Mouse (Mus musculus) spleen, adult 2 months (tissue): ENCODE measurements around the gene Rad9a.
A peak's percentile ranks its signal among the peaks of the same experiment; 100 is the strongest.

ENCODE experiments used
- CTCF ChIP-seq: fragments of 200-500 bp; IDR thresholded peaks from 2 replicates; pipeline ENCODE4 v1.5.1; 2011; ENCODE audit warnings: mild to moderate bottlenecking, inconsistent platforms; ENCODE audit not compliant: insufficient read depth, insufficient read length, insufficient replicate concordance; ENCODE audit errors: extremely low read depth
- POLR2A ChIP-seq: fragments of 200-500 bp; IDR thresholded peaks from 2 replicates; pipeline ENCODE4 v1.6.1; 2011; ENCODE audit warnings: low read depth, low read length, inconsistent platforms

- 0 out of 2 replicates have a peak, but pooled peaks have one; percentile 8 for TF ChIP-seq CTCF
- TF ChIP-seq POLR2A, result no peak
Observed at GRCm38 (mm10) chr19:4214071-4214770, 12.8 kb upstream of the Rad9a start, which contains the start of the genes Clcf1 and AC109138.7.
